Mouse (Mus musculus) brain, adult 10 weeks (tissue): Measurements from ENCODE around the gene Eps8l3. TPM values are rescaled to one million over a fixed set of nuclear protein-coding genes. Genes with fewer than 3 reads are reported as not detected.

Experiments
- polyA plus RNA-seq: library from polyadenylated mRNA; stranded (reverse); fragments of 350-450 nt; fragmentation: Illumina TruSeq; extraction: RNeasy Lipid Tissue Mini Kit (QIAGEN cat#74804); gene quantifications from one replicate; pipeline ENCODE4 v1.2.3, GENCODE M21; 2015; ENCODE audit warnings: low read depth, low replicate concordance

Eps8l3 gene
- not detected for polyA plus RNA-seq

DNA sequence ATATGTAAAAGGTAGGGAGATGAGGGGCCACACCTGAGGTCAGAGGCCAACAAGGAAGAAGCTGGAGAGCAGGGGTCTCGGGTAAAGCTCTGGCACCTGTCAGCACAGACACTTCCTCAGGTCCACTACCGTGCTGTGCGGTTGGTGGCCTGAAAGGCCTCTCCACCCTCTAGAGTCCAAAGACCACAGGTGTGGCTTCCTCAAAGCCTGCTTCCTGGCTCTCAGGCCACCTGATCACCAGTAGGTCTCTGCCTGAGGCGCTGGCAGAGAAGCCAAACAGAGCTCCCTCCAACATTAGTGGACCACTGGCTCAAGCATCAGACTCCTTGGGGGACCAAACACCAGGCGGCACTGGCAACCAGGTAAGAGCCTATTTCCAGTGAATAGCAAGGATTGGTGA, at the start of gene Eps8l3:
TSS of gene Eps8l3 (plus strand) at position 225 of the 400 bp plus-strand sequence.

DNA sequence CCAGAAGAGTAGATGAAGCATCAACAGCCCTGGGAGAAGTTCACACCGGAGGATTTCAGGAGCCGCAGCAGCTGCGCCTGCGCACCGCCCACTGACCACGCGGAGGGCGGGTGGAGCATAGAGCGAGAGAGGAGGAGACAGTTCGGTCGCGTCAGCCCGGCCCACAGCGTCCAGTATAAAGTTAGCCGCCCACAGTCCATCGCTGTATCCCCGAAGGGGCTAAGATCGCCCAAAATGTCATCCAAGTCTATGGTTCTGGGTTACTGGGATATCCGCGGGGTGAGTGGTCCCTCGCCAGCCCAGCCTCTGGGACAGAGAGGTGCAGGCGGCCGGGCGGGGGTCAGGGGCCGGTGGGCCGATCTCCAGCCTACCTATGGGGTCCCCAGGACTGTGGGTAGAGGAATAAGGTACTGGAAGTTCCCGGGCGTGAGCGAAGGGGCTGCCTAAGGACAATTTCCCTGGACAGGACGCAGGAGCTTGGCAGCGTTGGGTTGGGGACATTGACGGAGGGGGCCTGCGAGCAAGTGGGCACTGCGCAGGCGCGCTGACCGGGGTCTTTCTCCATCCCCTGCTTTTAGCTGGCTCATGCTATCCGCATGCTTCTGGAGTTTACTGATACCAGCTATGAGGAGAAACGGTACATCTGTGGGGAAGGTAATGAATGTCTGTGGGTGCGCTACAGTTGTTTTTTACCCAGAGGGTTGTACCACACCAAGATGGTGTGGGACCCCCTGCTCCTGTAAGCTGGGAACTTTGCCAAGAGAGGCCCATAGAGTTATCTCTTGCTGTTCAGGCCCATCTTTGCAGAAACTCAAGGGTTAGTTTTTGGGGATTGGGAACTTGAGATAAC, 18.9 kb downstream of the Eps8l3 start, which contains the start of gene Gstm5:
TSS of gene Gstm5 (plus strand) at position 102 of the 850 bp plus-strand sequence.

DNA sequence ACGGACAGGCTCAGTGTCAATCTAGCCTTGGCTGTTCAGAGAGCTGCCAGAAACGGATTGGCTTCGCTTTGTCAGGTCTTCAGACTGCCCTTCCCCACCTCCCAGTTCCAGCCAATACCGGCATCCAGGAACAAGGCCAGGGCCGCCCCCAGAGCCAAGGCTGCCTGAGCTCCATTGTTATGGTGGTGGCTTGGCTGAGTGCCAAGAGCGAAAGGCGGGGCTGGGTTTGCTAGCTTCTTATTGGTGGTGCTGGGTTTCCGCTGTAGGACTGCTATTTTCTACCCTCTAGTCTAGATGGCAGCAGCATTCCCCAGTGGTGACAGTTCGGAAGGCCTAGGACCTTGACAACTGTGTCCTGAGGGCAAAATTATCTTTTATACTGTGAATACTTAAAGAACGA, 54.6 kb downstream of the Eps8l3 start, which contains the start of gene Gstm7:
TSS of gene Gstm7 (minus strand) at position 148 of the 400 bp plus-strand sequence.

Other genes with a start within 250 kb of the Eps8l3 start
- gene Gm10961, start 245.9 kb upstream of the Eps8l3 start, polyA plus RNA-seq: not detected
- 61.0 TPM for gene Strip1, start 245.5 kb upstream of the Eps8l3 start, polyA plus RNA-seq
- 308 TPM for gene Ahcyl1, start 180.7 kb upstream of the Eps8l3 start, polyA plus RNA-seq
- 12.9 TPM for gene Csf1, start 116.8 kb upstream of the Eps8l3 start, polyA plus RNA-seq
- 496 TPM for gene Gstm5, start 18.6 kb downstream of the Eps8l3 start, polyA plus RNA-seq
- gene Gstm7, start 54.6 kb downstream of the Eps8l3 start, polyA plus RNA-seq: 39.0 TPM
- 13.1 TPM for gene Gstm6, start 66.5 kb downstream of the Eps8l3 start, polyA plus RNA-seq
- not detected for gene Gstm3, start 92.1 kb downstream of the Eps8l3 start, polyA plus RNA-seq
- gene Gstm2, start 109.2 kb downstream of the Eps8l3 start, polyA plus RNA-seq: 4.4 TPM
- gene Gstm1, start 140.7 kb downstream of the Eps8l3 start, polyA plus RNA-seq: 334 TPM
- gene Gstm4, start 167.7 kb downstream of the Eps8l3 start, polyA plus RNA-seq: 11.8 TPM
- gene Ampd2, start 209.4 kb downstream of the Eps8l3 start, polyA plus RNA-seq: 48.7 TPM
- gene Gnat2, start 215.6 kb downstream of the Eps8l3 start, polyA plus RNA-seq: not detected